ENCODE assay signal across 15 mouse cellular contexts in the genomic region with DNA sequence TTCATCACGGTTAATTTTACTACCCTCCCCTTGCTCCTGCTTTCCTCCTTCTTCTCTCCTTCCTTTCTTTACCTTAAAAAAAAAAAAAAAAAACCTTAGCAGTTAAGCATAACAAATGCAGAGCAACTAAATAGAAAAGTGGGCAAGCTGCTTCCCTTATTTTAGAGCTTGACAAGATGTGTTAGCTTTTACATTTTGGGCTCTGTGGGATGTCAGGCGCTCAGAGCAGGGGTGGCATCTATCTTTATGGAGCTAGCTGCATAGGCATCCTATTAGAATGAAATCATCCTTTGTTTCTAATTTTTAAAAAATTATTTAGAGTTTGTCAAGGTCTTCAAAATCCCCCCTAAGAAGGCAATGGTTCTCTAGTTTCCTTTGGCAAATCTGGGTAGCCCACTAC.
"Had no signal": no experiment of that assay in that cellular context is flagged by ENCODE, and none has a peak within 500 bp of the region (broad histone marks: within the 10 kb centered on the region; RNA-seq: fewer than 3 reads in every experiment).

No protein-coding gene starts in this region.

- H3K27ac ChIP-seq: limb, embryonic 12.5 days; liver, embryonic 13.5 days; midbrain, embryonic 13.5 days; neural tube, embryonic 15.5 days; stomach, embryonic 15.5 days had no signal

- DNase-seq: kidney, adult 8-10 months; kidney, postnatal 25 days; layer of hippocampus, adult 9-11 months; liver; liver, embryonic 13.5 days; liver, postnatal 0 days; thymus, adult 18-20 months; thymus, postnatal 14 days had no signal

- H3K4me3 ChIP-seq: limb, embryonic 12.5 days; liver, embryonic 13.5 days; midbrain, embryonic 13.5 days; neural tube, embryonic 15.5 days; stomach, embryonic 15.5 days had no signal

- H3K4me1 ChIP-seq: limb, embryonic 12.5 days; liver, embryonic 13.5 days; midbrain, embryonic 13.5 days; neural tube, embryonic 15.5 days; stomach, embryonic 15.5 days had no signal

- ATAC-seq: hindbrain, embryonic 16.5 days; inflammation-experienced regulatory T-cells, adult 6 months; intestine, postnatal 0 days; liver, postnatal 0 days; midbrain, embryonic 13.5 days had no signal
